ENCODE assay signal across 1 mouse cellular context in genomic region chr5:122989001-122989525, GRCm38 (mm10).
TF ChIP-seq lines count a peak whose summit lies in the region.

No protein-coding gene starts in this region.

TF ChIP-seq in C2C12, 6 proteins besides CTCF, POLR2A, EP300 and RAD21 (continued from another document):
- TF ChIP-seq MYOD1 (IDR thresholded peaks at IDR 0.05; ENCODE audit: control insufficient read depth, insufficient read length, low read depth) (no peak), CEBPB (IDR thresholded peaks at IDR 0.05; ENCODE audit: low read depth) (no peak), FOSL1 (IDR thresholded peaks at IDR 0.05; ENCODE audit: insufficient read depth, low read length, poor library complexity, severe bottlenecking) (no peak)
